19 mouse cellular contexts compared by ENCODE assay signal in genomic region chr3:66215759-66216158, GRCm38 (mm10). TPM values are rescaled to one million over a fixed set of nuclear protein-coding genes. Genes with fewer than 3 reads are reported as not detected.
DNase-seq lines count a peak whose midpoint lies in the region; ATAC-seq and TF ChIP-seq lines count a peak whose summit lies in the region.
"Had no signal": no experiment of that assay in that cellular context is flagged by ENCODE, and none has a peak within 500 bp of the region (broad histone marks: within the 10 kb centered on the region; RNA-seq: fewer than 3 reads in every experiment).

No protein-coding gene starts in this region.

- intact Hi-C loops in left cerebral cortex, postnatal 10 days (cut with DNase I): no loop called here

- H3K36me3 ChIP-seq in heart, embryonic 10.5 days: no peaks in the 10 kb centered on the region
- no peaks in the 10 kb centered on the region for H3K36me3 ChIP-seq in stomach, embryonic 14.5 days (ENCODE audit: control insufficient read depth, insufficient read depth, low read length)
- no peaks in the 10 kb centered on the region for H3K36me3 ChIP-seq in stomach, postnatal 0 days (ENCODE audit: control insufficient read depth, insufficient read depth, low read length)
- no peaks in the 10 kb centered on the region for H3K36me3 ChIP-seq in embryonic facial prominence, embryonic 14.5 days (ENCODE audit: control insufficient read depth, insufficient read depth, low read length)
- H3K36me3 ChIP-seq in myocyte (ENCODE audit: control insufficient read depth, insufficient read depth): no peaks in the 10 kb centered on the region
- H3K36me3 ChIP-seq: heart, embryonic 13.5 days; hindbrain, embryonic 12.5 days; limb, embryonic 15.5 days; neural tube, embryonic 13.5 days had no signal

- H3K79me2 ChIP-seq in myocyte (ENCODE audit: control insufficient read depth, insufficient read depth): no peaks in the 10 kb centered on the region

- H3K4me1 ChIP-seq in heart, embryonic 10.5 days: peaks cover 5% of the 10 kb centered on the region
- H3K4me1 ChIP-seq in stomach, embryonic 14.5 days (ENCODE audit: control insufficient read depth, insufficient read depth, low read length): no peaks in the 10 kb centered on the region
- no peaks in the 10 kb centered on the region for H3K4me1 ChIP-seq in stomach, postnatal 0 days (replicated peaks; ENCODE audit: control insufficient read depth, insufficient read depth)
- H3K4me1 ChIP-seq in embryonic facial prominence, embryonic 14.5 days (ENCODE audit: control insufficient read depth, insufficient read depth, low read length): peaks cover 5% of the 10 kb centered on the region

- H3K4me3 ChIP-seq in heart, embryonic 10.5 days: no peak overlapping the region
- no peak overlapping the region for H3K4me3 ChIP-seq in stomach, embryonic 14.5 days (ENCODE audit: low read depth, low read length)
- H3K4me3 ChIP-seq in stomach, postnatal 0 days (ENCODE audit: low read depth, low read length): no peak overlapping the region
- no peak overlapping the region for H3K4me3 ChIP-seq in embryonic facial prominence, embryonic 14.5 days (ENCODE audit: low read depth, low read length)
- H3K4me3 ChIP-seq in myocyte: no peak overlapping the region
- H3K4me3 ChIP-seq: forebrain, embryonic 13.5 days; heart, embryonic 13.5 days; hindbrain, embryonic 12.5 days; limb, embryonic 15.5 days; neural tube, embryonic 13.5 days had no signal

- 52% methylated on average over 8 of the region's 8 CpGs for WGBS in heart, embryonic 10.5 days
- 33% methylated on average over 8 of the region's 8 CpGs for WGBS in stomach, embryonic 14.5 days
- 36% methylated on average over 8 of the region's 8 CpGs for WGBS in stomach, postnatal 0 days
- WGBS in embryonic facial prominence, embryonic 14.5 days: 22% methylated on average over 8 of the region's 8 CpGs

- ATAC-seq in stomach, embryonic 14.5 days (ENCODE audit: insufficient number of reproducible peaks, insufficient read depth, low FRiP score, low read depth): peak; percentile 38; the same call in 1 of the 2 replicates
- ATAC-seq in stomach, postnatal 0 days (ENCODE audit: low FRiP score, low TSS enrichment): no peak
- peak; percentile 53; the same call in 1 of the 2 replicates for ATAC-seq in embryonic facial prominence, embryonic 14.5 days (ENCODE audit: low read depth)
- ATAC-seq: forebrain, embryonic 13.5 days had no signal

- no peak overlapping the region for H3K27ac ChIP-seq in heart, embryonic 10.5 days
- no peak overlapping the region for H3K27ac ChIP-seq in stomach, embryonic 14.5 days (ENCODE audit: low read length)
- H3K27ac ChIP-seq in stomach, postnatal 0 days (replicated peaks): no peak overlapping the region
- H3K27ac ChIP-seq in embryonic facial prominence, embryonic 14.5 days (replicated peaks; ENCODE audit: low read depth, low read length): peak overlapping the region; percentile 10; the same call in 1 of the 2 replicates
- H3K27ac ChIP-seq: forebrain, embryonic 13.5 days; heart, embryonic 13.5 days; hindbrain, embryonic 12.5 days; limb, embryonic 15.5 days; neural tube, embryonic 13.5 days had no signal

- H3K4me2 ChIP-seq in stomach, embryonic 14.5 days (replicated peaks; ENCODE audit: low read depth, low read length): no peak overlapping the region
- no peak overlapping the region for H3K4me2 ChIP-seq in stomach, postnatal 0 days (replicated peaks; ENCODE audit: low read depth)
- H3K4me2 ChIP-seq in embryonic facial prominence, embryonic 14.5 days (ENCODE audit: low read depth, low read length): 0 out of 2 replicates have a peak overlapping the region, but pooled peaks have one; percentile 13
- peak overlapping the region; percentile 61 for H3K4me2 ChIP-seq in myocyte (ENCODE audit: low read depth)
- H3K4me2 ChIP-seq: forebrain, embryonic 13.5 days; heart, embryonic 13.5 days; hindbrain, embryonic 12.5 days; limb, embryonic 15.5 days; neural tube, embryonic 13.5 days had no signal

- no peak for TF ChIP-seq EP300 in stomach, postnatal 0 days (optimal IDR thresholded peaks at IDR 0.05)

- H3K27me3 ChIP-seq in heart, embryonic 10.5 days (ENCODE audit: insufficient read depth, poor library complexity, severe bottlenecking): 0 out of 2 replicates have a peak, but pooled peaks cover 5% of the 10 kb centered on the region
- H3K27me3 ChIP-seq in stomach, embryonic 14.5 days (ENCODE audit: control insufficient read depth, insufficient read depth, low read length): no peaks in the 10 kb centered on the region
- H3K27me3 ChIP-seq in stomach, postnatal 0 days (ENCODE audit: control insufficient read depth, insufficient read depth, low read length): no peaks in the 10 kb centered on the region
- H3K27me3 ChIP-seq in embryonic facial prominence, embryonic 14.5 days (replicated peaks; ENCODE audit: control insufficient read depth, insufficient read depth, low read length): no peaks in the 10 kb centered on the region
- H3K27me3 ChIP-seq in myocyte (ENCODE audit: control insufficient read depth, insufficient read depth, insufficient read length): no peaks in the 10 kb centered on the region
- H3K27me3 ChIP-seq: forebrain, embryonic 13.5 days; hindbrain, embryonic 12.5 days; limb, embryonic 15.5 days had no signal

- H3K9ac ChIP-seq in stomach, embryonic 14.5 days (replicated peaks; ENCODE audit: low read depth, low read length): no peak overlapping the region
- no peak overlapping the region for H3K9ac ChIP-seq in stomach, postnatal 0 days (ENCODE audit: low read length)
- H3K9ac ChIP-seq in embryonic facial prominence, embryonic 14.5 days (ENCODE audit: low read depth, low read length): no peak overlapping the region
- H3K9ac ChIP-seq: forebrain, embryonic 13.5 days; heart, embryonic 13.5 days; hindbrain, embryonic 12.5 days; limb, embryonic 15.5 days; neural tube, embryonic 13.5 days had no signal

- H3ac ChIP-seq in myocyte (ENCODE audit: control insufficient read depth, insufficient read length): no peak overlapping the region

- H3K9me3 ChIP-seq in heart, embryonic 10.5 days: no peaks in the 10 kb centered on the region
- H3K9me3 ChIP-seq in stomach, embryonic 14.5 days (ENCODE audit: control insufficient read depth, low read depth, low read length): no peaks in the 10 kb centered on the region
- no peaks in the 10 kb centered on the region for H3K9me3 ChIP-seq in stomach, postnatal 0 days (ENCODE audit: control insufficient read depth, low read length)
- H3K9me3 ChIP-seq in embryonic facial prominence, embryonic 14.5 days (ENCODE audit: control insufficient read depth, low read length): no peaks in the 10 kb centered on the region
- H3K9me3 ChIP-seq: forebrain, embryonic 13.5 days; heart, embryonic 13.5 days; hindbrain, embryonic 12.5 days; limb, embryonic 15.5 days; neural tube, embryonic 13.5 days had no signal

- DNase-seq in heart, adult 11 months: peak; percentile 89
- no peak for DNase-seq in heart, embryonic 10.5 days (ENCODE audit: low spot score)
- DNase-seq in stomach, postnatal 0 days (ENCODE audit: low spot score): no peak
- peak; percentile 83 for DNase-seq in embryonic facial prominence, embryonic 14.5 days (ENCODE audit: low spot score)
- DNase-seq in left cerebral cortex, postnatal 10 days (ENCODE audit: extremely low spot score in 1 of 2, low spot score in 2 of 2): no peak
- DNase-seq in thymus, postnatal 10 days (ENCODE audit: low spot score in 2 of 2): no peak
- DNase-seq: adrenal gland, adult 2 months; gastrocnemius, postnatal 14 days; layer of hippocampus, adult 9-11 months; lung, postnatal 14 days; midbrain, embryonic 14.5 days; thymus, adult 2 months had no signal

- TF ChIP-seq POLR2A in myocyte (IDR thresholded peaks at IDR 0.05; ENCODE audit: insufficient read length, low read depth): no peak

- TF ChIP-seq CTCF in stomach, postnatal 0 days (IDR thresholded peaks at IDR 0.05; ENCODE audit: low read depth): no peak

TF ChIP-seq in myocyte, 11 proteins besides CTCF, POLR2A, EP300 and RAD21:
- no peak for TF ChIP-seq MAX (IDR thresholded peaks at IDR 0.05; ENCODE audit: low read depth)
- peak; percentile 86 for TF ChIP-seq CEBPB (IDR thresholded peaks at IDR 0.05; ENCODE audit: insufficient read depth, poor library complexity, severe bottlenecking)
TF ChIP-seq in myocyte: peak in this region for 1.

RNA-seq across cellular contexts. Expression of gene Ptx3, which starts 4.0 kb away (rescaled TPM):
- 2.2 and 4.4 TPM in 2 replicates for polyA plus RNA-seq in heart, embryonic 10.5 days (2016; fragmentation: Nextera tagmentation; extraction: Ambion mirVana)
- polyA plus RNA-seq in stomach, embryonic 14.5 days (2014; fragmentation: Nextera tagmentation; extraction: Ambion mirVana): 4.3 and 7.0 TPM in 2 replicates
- polyA plus RNA-seq in stomach, postnatal 0 days (2015; fragmentation: Nextera tagmentation; extraction: Ambion mirVana): 1.7 and 2.5 TPM in 2 replicates
- polyA plus RNA-seq in embryonic facial prominence, embryonic 14.5 days (2014; fragmentation: Nextera tagmentation; extraction: Ambion mirVana): 26.1 and 28.9 TPM in 2 replicates
- 0.88 TPM for polyA plus RNA-seq in myocyte (2012; fragmentation: generic; extraction: Trizol)
- total RNA-seq in left cerebral cortex, postnatal 10 days (2021): 1 to 10 TPM in 1 of 2 experiments, under 1 TPM in 1; 0.62 to 1.6 TPM

Comparison
In these comparisons a context has a peak if more than half of its experiments do, and no peak if none do; other contexts are left out.
1. DNase-seq: peak in heart, adult 11 months (single experiment) and embryonic facial prominence, embryonic 14.5 days (single experiment); none in heart, embryonic 10.5 days (single experiment), stomach, postnatal 0 days (single experiment), left cerebral cortex, postnatal 10 days (0 of 2) and thymus, postnatal 10 days (0 of 2).
2. H3K4me2 ChIP-seq: peak in embryonic facial prominence, embryonic 14.5 days (single experiment) and myocyte (single experiment); none in stomach, embryonic 14.5 days (single experiment) and stomach, postnatal 0 days (single experiment).